Mouse (Mus musculus): ENCODE data around the gene Gp1bb. TPM values are rescaled to one million over a fixed set of nuclear protein-coding genes. Genes with fewer than 3 reads are reported as not detected.

The Gp1bb gene
- polyA plus RNA-seq, 1 experiment from 2014 or later: 1.3 TPM

DNA sequence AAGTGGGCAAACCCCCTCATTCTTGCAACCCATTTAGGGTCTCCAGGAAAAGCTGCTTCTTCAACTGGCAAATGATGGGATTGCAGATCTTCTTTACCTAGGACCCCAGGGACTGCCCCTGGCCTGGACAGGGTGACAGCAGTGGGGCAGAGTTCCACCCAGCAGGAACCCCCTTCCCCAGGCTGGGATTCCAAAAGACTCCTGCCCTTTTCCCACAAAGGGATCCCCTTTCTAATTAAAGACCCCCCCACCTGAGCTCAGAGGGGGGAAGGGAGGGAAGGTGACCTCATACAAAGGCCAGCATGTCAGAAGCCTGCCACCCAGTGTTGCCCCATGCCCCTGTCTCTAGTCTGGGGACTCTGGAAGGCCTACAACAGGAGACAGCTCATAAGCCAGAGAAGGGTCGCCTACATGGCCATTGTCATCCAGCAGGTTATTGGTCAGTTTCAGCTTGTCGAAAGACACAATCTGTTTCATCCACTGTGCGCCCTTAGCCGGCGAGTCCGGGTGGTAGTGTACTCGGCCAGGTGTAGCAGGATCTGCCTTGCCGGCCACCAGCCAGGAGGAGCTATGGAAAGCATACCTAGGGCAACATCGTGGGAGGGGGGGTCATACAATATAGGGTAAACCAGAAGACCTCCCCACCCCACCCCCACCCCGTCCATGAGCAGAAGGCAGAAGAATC lies 38.4 kb downstream of the Gp1bb start:
- Histone ChIP-seq H3K36me3 (no peaks in the 10 kb centered on the region), H3K27me3 (replicated peaks) (peaks cover 93% of the 10 kb centered on the region), H3K27ac (no peak overlapping the region), H3K4me1 (peaks cover 45% of the 10 kb centered on the region), H3K4me3 (replicated peaks) (no peak overlapping the region), H3K9ac (no peak overlapping the region), H3K9me3 (no peaks in the 10 kb centered on the region), H3K4me2 (no peak overlapping the region)
- 48% methylated on average over 10 of the region's 10 CpGs for WGBS
- ATAC-seq (ENCODE audit: insufficient read depth, low FRiP score, low read depth): no peak

DNA sequence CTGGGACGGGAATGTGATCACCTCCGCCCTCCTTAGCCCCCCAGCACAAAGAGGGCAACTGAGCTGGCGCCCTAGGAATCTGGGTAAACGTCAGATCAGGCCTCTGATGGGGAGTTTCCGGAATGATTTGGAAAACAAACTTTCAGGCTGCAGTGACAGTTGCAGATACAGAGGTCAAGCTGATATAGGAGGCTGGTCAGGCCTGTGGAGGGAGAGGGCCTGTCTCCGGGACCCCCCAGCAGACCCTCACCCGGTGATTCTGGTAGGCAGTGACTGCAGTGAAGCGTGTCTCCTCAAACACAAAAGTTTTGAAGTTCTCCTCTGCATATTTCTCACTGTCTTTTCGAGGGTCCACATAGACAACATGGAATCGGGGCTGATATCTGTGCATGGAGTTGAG lies 39.0 kb downstream of the Gp1bb start:
- Histone ChIP-seq H3K9me3 (no peaks in the 10 kb centered on the region), H3K36me3 (no peaks in the 10 kb centered on the region), H3K4me1 (peaks cover 39% of the 10 kb centered on the region), H3K9ac (no peak overlapping the region), H3K27ac (no peak overlapping the region), H3K4me3 (replicated peaks) (no peak overlapping the region), H3K27me3 (replicated peaks) (peaks cover 89% of the 10 kb centered on the region), H3K4me2 (no peak overlapping the region)
- WGBS: 37% methylated on average over 10 of the region's 10 CpGs
- ATAC-seq (ENCODE audit: insufficient read depth, low FRiP score, low read depth): no peak

DNA sequence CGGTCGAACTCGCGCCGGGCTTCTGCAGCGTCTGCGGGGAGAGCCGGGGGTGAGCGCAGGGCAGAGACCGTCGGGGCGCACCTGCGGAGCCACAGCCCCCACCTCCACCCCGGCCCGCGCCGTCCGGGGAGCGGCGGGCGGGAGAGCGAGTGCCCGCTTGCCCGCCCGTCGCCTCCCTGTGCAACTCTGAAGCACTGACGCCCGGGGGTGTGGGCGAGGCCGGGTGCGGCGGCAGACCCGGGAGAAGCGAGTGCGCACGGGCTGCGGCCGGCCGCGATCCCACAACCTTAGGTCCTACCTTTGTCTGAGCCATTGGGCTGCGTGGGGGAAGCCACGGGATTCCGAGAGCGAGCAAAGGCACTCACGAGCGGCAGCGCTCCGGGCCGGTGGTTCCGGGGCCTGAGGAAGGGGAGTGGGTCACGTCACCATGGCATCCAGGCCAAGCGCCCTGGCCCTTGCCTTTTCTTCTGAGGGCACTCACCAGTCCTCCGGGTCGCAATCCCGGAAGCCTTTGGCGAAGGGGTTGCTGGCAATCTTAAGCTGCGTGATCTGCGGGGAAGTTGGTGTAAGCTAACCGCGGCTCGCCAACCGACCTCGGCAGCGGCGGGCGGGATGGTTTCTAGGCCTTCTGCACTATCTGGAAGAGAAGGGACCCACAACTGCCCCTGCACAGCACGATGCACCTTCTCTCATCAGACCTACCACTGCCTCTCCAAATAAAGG lies 39.6 kb downstream of the Gp1bb start:
- no peaks in the 10 kb centered on the region for H3K9me3 ChIP-seq
- H3K4me3 ChIP-seq (replicated peaks): peak overlapping the region; percentile 38
- 4% methylated on average over 65 of the region's 67 CpGs for WGBS
- no peaks in the 10 kb centered on the region for H3K36me3 ChIP-seq
- peaks cover 34% of the 10 kb centered on the region for H3K4me1 ChIP-seq
- ATAC-seq (ENCODE audit: insufficient read depth, low FRiP score, low read depth): no peak
- no peak overlapping the region for H3K9ac ChIP-seq
- H3K27me3 ChIP-seq (replicated peaks): peaks cover 89% of the 10 kb centered on the region
- no peak overlapping the region for H3K27ac ChIP-seq
- H3K4me2 ChIP-seq: peak overlapping the region; percentile 62

DNA sequence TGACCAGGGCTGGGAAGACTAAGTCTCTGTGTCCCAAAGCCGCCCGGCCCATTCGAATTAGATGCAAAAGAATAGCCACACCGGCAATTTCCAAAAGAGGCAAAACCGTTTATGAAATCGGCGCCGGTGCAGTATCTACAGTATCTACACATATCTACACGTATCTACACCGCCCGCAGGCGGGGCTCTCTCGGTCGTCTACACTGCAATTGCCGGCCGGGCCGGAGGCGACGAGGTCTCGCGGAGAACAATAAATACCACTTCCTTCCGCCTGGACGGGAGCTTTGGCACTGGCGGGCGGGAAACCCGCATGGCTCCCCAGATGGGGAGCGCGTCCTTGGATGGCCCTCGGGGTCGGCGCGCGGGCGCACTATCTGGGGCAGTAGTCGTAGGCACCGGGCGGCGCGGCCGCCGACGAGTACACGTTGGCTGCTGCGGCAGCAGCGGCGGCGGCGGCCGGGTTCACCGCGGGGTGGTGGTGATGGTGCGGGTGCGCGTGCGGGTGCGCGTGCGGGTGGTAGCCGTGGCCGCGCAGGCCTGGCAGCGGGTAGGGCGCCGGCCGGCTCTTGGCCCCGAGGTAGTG lies 40.5 kb downstream of the Gp1bb start:
- Histone ChIP-seq H3K4me3 (replicated peaks) (peak overlapping the region; percentile 38), H3K9ac (no peak overlapping the region; the same call in 1 of the 2 replicates), H3K4me1 (peaks cover 29% of the 10 kb centered on the region), H3K27me3 (replicated peaks) (peaks cover 83% of the 10 kb centered on the region), H3K36me3 (no peaks in the 10 kb centered on the region), H3K4me2 (peak overlapping the region; percentile 62), H3K27ac (no peak overlapping the region), H3K9me3 (no peaks in the 10 kb centered on the region)
- ATAC-seq (ENCODE audit: insufficient read depth, low FRiP score, low read depth): no peak
- WGBS: 2% methylated on average over 65 of the region's 66 CpGs

DNA sequence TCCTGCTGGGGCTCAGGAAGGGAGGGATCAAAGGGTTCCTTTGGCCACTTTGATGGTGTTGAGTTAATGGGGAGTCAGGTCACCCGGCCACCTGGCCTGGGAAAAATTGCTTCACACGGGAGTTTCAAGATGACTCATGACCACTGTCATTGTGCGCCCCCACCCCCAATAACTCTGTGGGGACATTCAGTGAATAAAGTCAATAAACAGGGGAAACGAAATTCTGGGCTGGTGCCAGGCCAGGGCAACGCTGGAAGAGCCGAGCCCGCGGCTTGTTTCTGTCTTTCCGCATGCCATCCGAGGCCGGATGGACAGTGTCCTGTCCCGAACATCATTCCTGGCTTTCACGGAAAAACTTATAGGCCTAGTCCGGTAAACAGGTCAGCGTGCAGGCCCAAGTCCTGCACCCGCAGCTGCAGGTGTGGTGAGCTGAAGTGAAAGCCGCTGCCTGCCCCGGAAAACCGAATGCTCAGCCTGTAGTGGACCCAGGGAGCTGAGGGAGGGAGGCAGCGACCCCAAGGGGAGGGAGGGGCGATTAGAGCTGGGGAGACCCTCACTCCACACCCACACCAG lies 41.1 kb downstream of the Gp1bb start:
- H3K9ac ChIP-seq: no peak overlapping the region
- peak overlapping the region; percentile 38 for H3K4me3 ChIP-seq (replicated peaks)
- H3K27me3 ChIP-seq (replicated peaks): peaks cover 78% of the 10 kb centered on the region
- H3K4me2 ChIP-seq: peak overlapping the region; percentile 62
- no peak overlapping the region for H3K27ac ChIP-seq
- H3K4me1 ChIP-seq: peaks cover 23% of the 10 kb centered on the region
- no peak for ATAC-seq (ENCODE audit: insufficient read depth, low FRiP score, low read depth)
- no peaks in the 10 kb centered on the region for H3K9me3 ChIP-seq
- whole genome bisulfite sequencing: 12% methylated on average over 21 of the region's 21 CpGs
- no peaks in the 10 kb centered on the region for H3K36me3 ChIP-seq

DNA sequence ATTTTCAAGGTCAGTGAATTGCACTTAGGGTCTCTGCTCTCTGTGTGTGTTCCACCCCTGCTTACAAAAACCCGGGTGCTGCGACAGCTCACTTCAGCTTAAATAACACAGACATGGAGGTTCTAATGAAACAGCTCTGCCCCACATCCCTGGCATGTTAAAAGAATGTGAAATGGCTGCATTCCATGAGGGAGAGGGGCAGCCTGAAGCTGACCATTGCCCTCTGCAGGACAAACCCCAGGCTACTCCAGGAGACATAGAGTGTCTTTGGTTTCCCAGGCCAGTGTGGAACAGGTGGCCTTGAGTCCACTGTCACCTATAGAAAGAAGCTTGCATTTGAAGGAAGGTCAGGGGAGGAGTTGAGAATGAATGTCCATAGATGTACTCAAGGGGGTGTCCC lies 41.8 kb downstream of the Gp1bb start:
- H3K27me3 ChIP-seq (replicated peaks): peaks cover 70% of the 10 kb centered on the region

DNA sequence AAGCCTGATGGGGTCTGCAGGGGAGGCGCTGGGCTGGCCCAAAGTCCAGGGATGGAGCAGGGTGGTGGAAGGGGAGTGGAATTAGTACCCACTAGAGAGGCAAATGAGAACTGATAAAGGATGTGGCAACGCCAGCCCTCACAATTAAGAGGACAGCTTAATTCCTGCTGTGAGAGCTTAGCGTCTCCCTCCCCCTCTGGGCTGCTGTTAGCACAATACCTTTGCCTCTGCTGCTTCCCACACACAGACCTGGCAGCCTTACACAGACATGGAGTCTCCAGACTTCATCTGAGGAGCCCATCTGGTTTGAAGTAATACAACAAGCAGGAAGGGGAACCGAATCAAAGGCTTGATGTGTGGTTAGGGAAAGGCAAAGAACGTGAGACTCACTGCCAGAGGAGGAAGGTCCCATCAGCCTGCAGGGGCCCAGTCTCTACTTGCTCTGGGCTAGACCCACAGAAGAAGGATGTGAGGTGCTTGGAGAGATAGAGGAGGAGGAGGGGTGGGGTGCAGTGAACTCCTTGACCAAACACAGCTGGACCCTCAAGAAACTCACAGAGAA lies 44.5 kb downstream of the Gp1bb start:
- H3K4me3 ChIP-seq (replicated peaks): no peak overlapping the region
- no peak for ATAC-seq (ENCODE audit: insufficient read depth, low FRiP score, low read depth)
- peaks cover 43% of the 10 kb centered on the region for H3K27me3 ChIP-seq (replicated peaks)
- H3K9me3 ChIP-seq: no peaks in the 10 kb centered on the region
- H3K9ac ChIP-seq: no peak overlapping the region
- H3K27ac ChIP-seq: no peak overlapping the region
- 29% methylated on average over 5 of the region's 5 CpGs for WGBS
- no peaks in the 10 kb centered on the region for H3K36me3 ChIP-seq
- peaks cover 19% of the 10 kb centered on the region for H3K4me1 ChIP-seq
- H3K4me2 ChIP-seq: no peak overlapping the region

More for the DNA sequence above, 41.8 kb downstream of the Gp1bb start:
- Histone ChIP-seq H3K9ac (no peak overlapping the region), H3K4me3 (replicated peaks) (no peak overlapping the region), H3K9me3 (no peaks in the 10 kb centered on the region), H3K4me1 (peaks cover 22% of the 10 kb centered on the region), H3K27ac (no peak overlapping the region), H3K4me2 (no peak overlapping the region), H3K36me3 (no peaks in the 10 kb centered on the region)
- no peak for ATAC-seq (ENCODE audit: insufficient read depth, low FRiP score, low read depth)
- 27% methylated on average over 2 of the region's 2 CpGs for WGBS

DNA sequence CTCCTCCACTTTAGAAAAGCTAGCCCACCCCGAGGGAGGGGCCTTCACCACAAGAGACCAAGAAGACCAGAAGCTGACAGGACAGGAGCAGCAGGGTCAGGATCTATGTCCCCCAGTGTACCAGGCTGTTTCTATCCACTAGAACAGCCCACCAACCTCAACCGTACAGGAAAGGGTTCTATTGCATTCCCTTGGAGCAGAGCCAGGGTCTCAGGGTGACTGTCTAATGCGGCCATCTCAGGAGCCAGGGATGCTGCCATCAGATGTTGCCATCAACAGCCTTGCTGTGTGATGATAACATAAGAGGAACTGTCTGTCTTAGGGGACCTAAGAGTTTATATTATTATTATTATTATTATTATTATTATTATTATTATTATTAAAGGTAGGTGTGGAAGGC lies 45.1 kb downstream of the Gp1bb start:
- Histone ChIP-seq H3K9ac (no peak overlapping the region), H3K9me3 (no peaks in the 10 kb centered on the region), H3K4me3 (replicated peaks) (no peak overlapping the region), H3K27me3 (replicated peaks) (peaks cover 37% of the 10 kb centered on the region), H3K36me3 (no peaks in the 10 kb centered on the region), H3K27ac (no peak overlapping the region), H3K4me2 (no peak overlapping the region), H3K4me1 (peaks cover 13% of the 10 kb centered on the region)
- WGBS: 31% methylated on average over 3 of the region's 3 CpGs
- no peak for ATAC-seq (ENCODE audit: insufficient read depth, low FRiP score, low read depth)

DNA sequence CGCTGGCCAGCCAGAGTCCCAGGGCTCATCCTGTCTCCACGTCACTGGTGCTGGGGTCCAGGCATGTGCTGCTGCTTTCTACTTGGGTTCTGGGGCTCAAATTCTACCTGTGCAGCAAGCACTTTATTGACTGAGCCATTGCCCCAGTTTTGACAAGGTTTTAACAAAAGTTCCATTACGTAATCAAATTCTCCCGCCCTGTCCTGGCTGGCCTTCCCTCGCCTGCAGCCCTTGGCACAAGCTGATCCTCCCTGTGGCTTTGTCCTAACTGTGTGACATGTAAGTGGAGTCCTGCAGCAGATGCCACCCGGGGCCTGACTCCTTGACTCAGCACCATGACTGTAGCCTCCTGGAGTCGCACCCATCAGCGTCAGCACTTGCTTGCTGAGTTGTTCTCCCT lies 48.0 kb downstream of the Gp1bb start:
- Histone ChIP-seq H3K9me3 (no peaks in the 10 kb centered on the region), H3K4me3 (replicated peaks) (no peak overlapping the region), H3K4me1 (no peaks in the 10 kb centered on the region), H3K36me3 (no peaks in the 10 kb centered on the region), H3K4me2 (no peak overlapping the region), H3K27ac (no peak overlapping the region), H3K27me3 (replicated peaks) (peaks cover 10% of the 10 kb centered on the region), H3K9ac (no peak overlapping the region)
- no peak for ATAC-seq (ENCODE audit: insufficient read depth, low FRiP score, low read depth)
- WGBS: 67% methylated on average over 8 of the region's 8 CpGs
